Mouse (Mus musculus) lung, embryonic 14.5 days (tissue): ENCODE measurements at regions not wholly inside any gene's neighbourhood (a gene's known extent, or its start where the extent isn't known, plus 50 kb on each side); places are given as distances from the start of the nearest gene placed in this dataset.
A peak's percentile ranks its signal among the peaks of the same experiment; 100 is the strongest.

ENCODE experiments used
- ATAC-seq: fragments of 200-750 bp; cut with Nextera tagmentation; 2 replicates; pipeline ENCODE4 v1.8.0; 2017; ENCODE audit warnings: mild to moderate bottlenecking, moderate TSS enrichment, moderate library complexity; ENCODE audit not compliant: insufficient read depth
- DNase-seq: peaks from one replicate; pipeline ENCODE4 v3.0.0-alpha.2; 2015
- H3K27ac ChIP-seq: fragments of 300-500 bp; sonication (generic); 2 replicates; pipeline ENCODE4 v1.5.1; 2014; ENCODE audit warnings: low read depth, mild to moderate bottlenecking, moderate library complexity
- H3K27me3 ChIP-seq: fragments of 300-500 bp; sonication (generic); 2 replicates; pipeline ENCODE4 v1.6.1; 2014; ENCODE audit warnings: low read length, control low read depth; ENCODE audit not compliant: insufficient read depth
- H3K36me3 ChIP-seq: fragments of 300-500 bp; sonication (generic); 2 replicates; pipeline ENCODE4 v1.6.1; 2014; ENCODE audit warnings: control low read depth; ENCODE audit not compliant: insufficient read depth
- H3K4me1 ChIP-seq: fragments of 300-500 bp; sonication (generic); 2 replicates; pipeline ENCODE4 v1.6.1; 2014; ENCODE audit warnings: antibody characterized with exemption, control low read depth; ENCODE audit not compliant: insufficient read depth
- H3K4me2 ChIP-seq: fragments of 300-500 bp; sonication (generic); 2 replicates; pipeline ENCODE4 v1.6.1; 2014; ENCODE audit warnings: mild to moderate bottlenecking
- H3K4me3 ChIP-seq: fragments of 300-500 bp; sonication (generic); 2 replicates; pipeline ENCODE4 v1.5.1; 2014; ENCODE audit warnings: low read depth, low read length
- H3K9ac ChIP-seq: fragments of 300-500 bp; sonication (generic); 2 replicates; pipeline ENCODE4 v1.6.1; 2014
- H3K9me3 ChIP-seq: fragments of 300-500 bp; sonication (generic); 2 replicates; pipeline ENCODE4 v1.6.1; 2016; ENCODE audit warnings: low read depth, low read length, control low read depth
- CTCF ChIP-seq: IDR thresholded peaks from 2 replicates; pipeline ENCODE4 v1.5.1; 2016; ENCODE audit warnings: antibody characterized with exemption, low read depth
- WGBS: fragments of 180-500 bp; shearing (Covaris S2); extraction: QIAGEN DNeasy Blood & Tissue Kit; methylation state at CpG from one replicate; pipeline ENCODE4 v1.1.7; 2014; 5-methylcytosine and 5-hydroxymethylcytosine counted together

- ATAC-seq (no peak), DNase-seq (no peak)
- Histone ChIP-seq H3K9ac (no peak overlapping the region), H3K4me3 (no peak overlapping the region), H3K27ac (no peak overlapping the region), H3K9me3 (no peaks in the 10 kb centered on the region), H3K4me1 (no peaks in the 10 kb centered on the region), H3K27me3 (no peaks in the 10 kb centered on the region), H3K36me3 (no peaks in the 10 kb centered on the region), H3K4me2 (no peak overlapping the region)
- 62% methylated on average over 3 of the region's 3 CpGs for WGBS
- no peak for TF ChIP-seq CTCF
These were observed 147.0 kb upstream of the Spag17 start for GRCm38 (mm10) chr3:99738093-99738803.

GRCm38 (mm10) chr3:99739654-99740053 is 145.6 kb upstream of the Spag17 start:
- 54% methylated on average over 7 of the region's 7 CpGs for WGBS
- DNase-seq, result no peak

GRCm38 (mm10) chr3:99741249-99742222 is 143.7 kb upstream of the Spag17 start:
- no peak for TF ChIP-seq CTCF
- H3K27ac ChIP-seq, result no peak overlapping the region
- DNase-seq, result no peak
- no peaks in the 10 kb centered on the region for H3K4me1 ChIP-seq
- WGBS, result 56% methylated on average over 3 of the region's 3 CpGs
- no peak for ATAC-seq
- H3K9ac ChIP-seq, result no peak overlapping the region
- no peaks in the 10 kb centered on the region for H3K27me3 ChIP-seq
- H3K36me3 ChIP-seq, result no peaks in the 10 kb centered on the region
- no peak overlapping the region for H3K4me2 ChIP-seq
- no peak overlapping the region for H3K4me3 ChIP-seq
- no peaks in the 10 kb centered on the region for H3K9me3 ChIP-seq

More at GRCm38 (mm10) chr3:99739654-99740053, 145.6 kb upstream of the Spag17 start:
- Histone ChIP-seq H3K4me3 (no peak overlapping the region), H3K36me3 (no peaks in the 10 kb centered on the region), H3K4me2 (no peak overlapping the region), H3K27ac (no peak overlapping the region), H3K9me3 (no peaks in the 10 kb centered on the region), H3K4me1 (no peaks in the 10 kb centered on the region), H3K27me3 (no peaks in the 10 kb centered on the region), H3K9ac (no peak overlapping the region)
- TF ChIP-seq CTCF, result no peak
- no peak for ATAC-seq

- Histone ChIP-seq H3K27me3 (no peaks in the 10 kb centered on the region), H3K36me3 (no peaks in the 10 kb centered on the region), H3K9me3 (no peaks in the 10 kb centered on the region), H3K27ac (no peak overlapping the region), H3K4me1 (no peaks in the 10 kb centered on the region), H3K9ac (no peak overlapping the region), H3K4me2 (no peak overlapping the region), H3K4me3 (no peak overlapping the region)
- WGBS, result 63% methylated on average over 8 of the region's 8 CpGs
- ATAC-seq, result no peak
- no peak for DNase-seq
- no peak for TF ChIP-seq CTCF
These were observed 135.5 kb upstream of the Spag17 start for GRCm38 (mm10) chr3:99749725-99750124.

- no peak for ATAC-seq
- 57% methylated on average over 6 of the region's 6 CpGs for WGBS
- no peaks in the 10 kb centered on the region for H3K9me3 ChIP-seq
These were observed 106.7 kb upstream of the Spag17 start for GRCm38 (mm10) chr3:99778526-99778925.

GRCm38 (mm10) chr3:99785955-99786529 is 99.2 kb upstream of the Spag17 start:
- 60% methylated on average over 3 of the region's 3 CpGs for WGBS
- ATAC-seq (no peak), DNase-seq (no peak)
- no peaks in the 10 kb centered on the region for H3K9me3 ChIP-seq
- no peaks in the 10 kb centered on the region for H3K36me3 ChIP-seq
- H3K4me2 ChIP-seq, result no peak overlapping the region
- H3K9ac ChIP-seq, result no peak overlapping the region
- H3K4me3 ChIP-seq, result no peak overlapping the region
- no peaks in the 10 kb centered on the region for H3K4me1 ChIP-seq
- no peak for TF ChIP-seq CTCF
- no peaks in the 10 kb centered on the region for H3K27me3 ChIP-seq
- no peak overlapping the region for H3K27ac ChIP-seq

More at GRCm38 (mm10) chr3:99778526-99778925, 106.7 kb upstream of the Spag17 start:
- Histone ChIP-seq H3K4me1 (no peaks in the 10 kb centered on the region), H3K9ac (no peak overlapping the region), H3K27ac (no peak overlapping the region), H3K4me3 (no peak overlapping the region), H3K4me2 (no peak overlapping the region), H3K27me3 (no peaks in the 10 kb centered on the region), H3K36me3 (no peaks in the 10 kb centered on the region)
- no peak for TF ChIP-seq CTCF
- peak; percentile 14 for DNase-seq

GRCm38 (mm10) chr3:99791316-99791715 is 93.9 kb upstream of the Spag17 start:
- no peak overlapping the region for H3K27ac ChIP-seq
- DNase-seq, result peak; percentile 26
- H3K4me1 ChIP-seq, result 0 out of 2 replicates have a peak, but pooled peaks cover 3% of the 10 kb centered on the region
- WGBS, result 64% methylated on average over 6 of the region's 6 CpGs
- H3K9me3 ChIP-seq, result no peaks in the 10 kb centered on the region
- H3K4me3 ChIP-seq, result no peak overlapping the region
- H3K36me3 ChIP-seq, result no peaks in the 10 kb centered on the region
- no peaks in the 10 kb centered on the region for H3K27me3 ChIP-seq
- no peak overlapping the region for H3K9ac ChIP-seq
- TF ChIP-seq CTCF, result no peak
- no peak overlapping the region for H3K4me2 ChIP-seq
- ATAC-seq, result peak; percentile 47; the same call in 1 of the 2 replicates
